Mouse (Mus musculus) embryo, embryonic 10 days (tissue): ENCODE measurements at regions not wholly inside any gene's neighbourhood (a gene's known extent, or its start where the extent isn't known, plus 50 kb on each side); places are given as distances from the start of the nearest gene placed in this dataset.
A peak's percentile ranks its signal among the peaks of the same experiment; 100 is the strongest.

Experiments used
- DNase-seq: peaks from one replicate; pipeline ENCODE4 v3.0.0-alpha.2; 2015; ENCODE audit warnings: low spot score

GRCm38 (mm10) chr15:15946280-15947110, 782.1 kb upstream of the Cdh9 start:
- no peak for DNase-seq

GRCm38 (mm10) chr15:15959411-15959810, 769.1 kb upstream of the Cdh9 start:
- DNase-seq, result no peak

DNA sequence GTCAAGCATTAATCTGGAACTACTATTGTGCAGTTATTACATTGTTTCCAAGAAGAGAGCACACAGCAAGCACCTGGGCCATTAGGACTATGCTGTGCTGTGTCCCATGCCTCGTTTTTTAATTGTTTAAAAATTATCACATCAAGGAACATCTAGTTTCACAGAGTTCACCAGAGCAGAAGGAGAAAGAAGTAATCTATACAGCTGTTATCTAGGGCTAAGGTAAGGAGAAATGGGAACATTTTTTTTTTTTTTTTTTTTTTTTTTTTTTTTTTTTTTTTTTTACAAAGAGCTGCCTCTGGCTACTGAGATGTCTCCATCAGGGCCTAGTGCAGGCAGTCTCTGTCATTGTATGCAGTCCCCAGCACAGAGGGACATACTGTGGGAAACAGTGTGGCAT, 760.0 kb upstream of the Cdh9 start:
- DNase-seq, result no peak

- peak; percentile 6 for DNase-seq
Observed at GRCm38 (mm10) chr15:15976788-15977187, 751.8 kb upstream of the Cdh9 start.
